Mouse (Mus musculus) megakaryocyte-erythroid progenitor cell, adult 5-6 weeks (primary cell): Measurements from ENCODE around the gene Cox7a1. TPM values are rescaled to one million over a fixed set of nuclear protein-coding genes. Genes with fewer than 3 reads are reported as not detected.
"Not testable (repeated sequence)": the region's sequence is repeated elsewhere in the genome, so short reads cannot be mapped to it uniquely, and the experiment has no call there.

Experiments
- ATAC-seq: replicated peaks from 2 replicates; pipeline ENCODE4 v1.8.0; 2016; ENCODE audit warnings: mild to moderate bottlenecking, inconsistent platforms; ENCODE audit not compliant: severe bottlenecking, poor library complexity, low FRiP score, low TSS enrichment
- total RNA-seq, 2 experiments: library from RNA; stranded (forward) in 1 of 2; stranded (reverse) in 1 of 2; fragments of 200-1000, 215-1000 nt in 1 of 2; fragments of >200 nt in 1 of 2; fragmentation: Nextera tagmentation in 1 of 2; gene quantifications; 2 replicates each; pipeline ENCODE4 v1.2.3; 2014 to 2017

Gene Cox7a1
- total RNA-seq (2014; fragmentation: Nextera tagmentation) = 6.0 TPM in 1 of 2 replicates, not detected in the other
- not detected in 2 replicates for total RNA-seq (2017)

DNA sequence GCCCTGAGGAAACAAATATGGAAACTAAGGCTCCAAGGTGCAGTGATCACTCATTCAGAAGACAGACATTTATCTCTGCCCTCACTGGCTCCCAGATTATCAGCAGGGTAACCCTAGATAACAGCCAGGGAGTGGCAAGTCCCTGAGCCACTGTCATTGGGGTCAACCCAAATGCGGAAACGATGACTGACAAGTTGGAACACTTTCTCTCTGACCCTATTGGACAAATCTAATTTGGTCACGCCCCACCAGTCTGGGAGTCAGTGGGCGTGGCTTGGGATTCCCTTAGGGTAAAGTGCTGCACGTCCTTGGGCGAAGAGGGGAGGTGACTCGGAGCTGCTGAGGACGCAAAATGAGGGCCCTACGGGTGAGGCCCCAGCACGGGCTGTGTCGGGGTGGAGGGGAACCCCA is at the start of gene Cox7a1:
TSS of gene Cox7a1 (plus strand) at position 266 of the 411 bp plus-strand sequence.
- peak; percentile 93 for ATAC-seq

GRCm38 (mm10) chr7:30136826-30137225 is 47.1 kb upstream of the Cox7a1 start:
- ATAC-seq = no peak

DNA sequence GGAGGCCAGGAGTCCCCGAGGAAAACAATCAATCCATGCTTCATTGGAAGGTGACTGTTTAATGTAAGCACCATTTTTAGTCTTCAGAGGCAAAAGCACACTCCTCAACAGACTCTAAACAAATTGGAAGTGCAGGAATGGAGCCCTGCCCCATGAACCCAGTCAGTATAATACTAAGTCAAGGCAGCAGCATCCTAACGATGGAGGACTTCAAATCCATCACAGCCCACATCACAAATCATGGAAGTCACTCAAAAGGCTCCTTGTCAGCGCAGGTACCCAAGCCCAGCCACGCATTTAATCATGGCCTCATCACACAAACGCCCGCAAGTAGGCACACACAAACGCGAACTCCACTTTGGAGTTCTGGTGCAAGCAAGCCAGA is 40.8 kb upstream of the Cox7a1 start:
- no peak for ATAC-seq

DNA sequence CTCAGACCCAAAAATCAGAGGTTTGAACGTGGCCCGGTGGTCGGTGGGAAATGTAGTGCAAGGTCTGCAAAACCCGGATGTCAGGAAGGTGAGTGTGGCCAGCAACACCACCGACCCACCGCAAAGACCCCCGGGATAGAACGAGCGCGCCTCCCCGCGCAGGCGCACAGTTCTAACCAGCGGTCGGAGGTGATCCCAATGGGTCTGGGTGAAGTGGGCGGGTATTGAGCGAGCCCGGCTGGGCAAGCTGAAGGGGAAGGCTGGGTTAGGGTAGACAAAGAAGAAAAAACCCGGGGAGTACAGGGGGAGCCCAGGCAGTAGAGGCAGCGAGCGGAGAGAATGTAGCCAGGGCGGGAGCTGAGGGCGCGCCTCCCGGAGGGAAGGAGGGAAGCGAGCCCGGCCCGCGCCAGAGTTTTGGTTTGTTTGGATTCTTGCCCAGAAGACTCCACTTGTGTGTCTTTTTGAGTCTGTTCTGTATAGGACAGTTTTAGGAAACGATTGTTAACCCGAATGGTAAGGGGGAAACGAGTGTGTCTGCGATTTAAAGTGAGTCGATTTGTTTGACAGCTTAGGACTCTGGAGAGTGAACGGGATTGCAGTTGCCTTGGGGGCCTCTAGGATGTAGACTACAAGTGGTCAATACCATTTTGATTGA is 40.3 kb upstream of the Cox7a1 start:
- ATAC-seq = peak; percentile 51

DNA sequence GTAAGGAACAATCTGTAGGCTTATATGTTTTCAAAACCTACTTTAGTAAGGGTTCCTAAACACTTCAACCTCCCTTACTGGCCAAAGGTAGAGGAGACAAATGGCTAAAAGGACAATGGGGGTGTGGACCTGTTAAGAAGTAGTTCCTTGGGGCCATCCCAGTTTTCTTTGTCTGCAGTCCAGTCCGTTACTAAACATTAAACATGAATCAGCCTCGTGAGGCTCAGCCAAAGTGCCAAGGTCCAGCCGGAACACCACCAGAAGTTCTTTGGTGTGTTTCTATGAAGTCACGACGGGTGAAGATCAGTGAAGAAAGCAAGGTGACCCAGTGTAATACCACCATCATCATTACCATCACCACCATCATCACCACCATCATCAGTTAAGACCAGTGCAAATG is 36.9 kb upstream of the Cox7a1 start:
- ATAC-seq = no peak

DNA sequence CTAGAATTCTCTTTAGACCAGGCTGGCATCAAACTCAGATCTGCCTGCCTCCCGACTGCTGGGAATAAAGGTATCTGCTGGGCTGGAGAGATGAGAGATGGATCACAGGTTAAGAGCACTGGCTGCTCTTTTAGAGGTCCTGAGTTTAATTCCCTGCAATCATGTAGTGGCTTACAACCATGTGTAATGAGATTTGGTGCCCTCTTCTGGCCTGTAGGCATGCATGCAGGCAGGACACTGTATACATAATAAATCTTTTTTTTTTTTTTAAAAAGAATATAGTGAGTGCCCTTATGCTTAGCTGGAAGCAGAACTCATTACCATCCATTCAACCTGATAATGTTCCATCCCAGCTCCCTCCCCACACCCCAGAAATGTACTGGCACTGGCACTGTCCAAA is 29.9 kb upstream of the Cox7a1 start:
- no peak for ATAC-seq

DNA sequence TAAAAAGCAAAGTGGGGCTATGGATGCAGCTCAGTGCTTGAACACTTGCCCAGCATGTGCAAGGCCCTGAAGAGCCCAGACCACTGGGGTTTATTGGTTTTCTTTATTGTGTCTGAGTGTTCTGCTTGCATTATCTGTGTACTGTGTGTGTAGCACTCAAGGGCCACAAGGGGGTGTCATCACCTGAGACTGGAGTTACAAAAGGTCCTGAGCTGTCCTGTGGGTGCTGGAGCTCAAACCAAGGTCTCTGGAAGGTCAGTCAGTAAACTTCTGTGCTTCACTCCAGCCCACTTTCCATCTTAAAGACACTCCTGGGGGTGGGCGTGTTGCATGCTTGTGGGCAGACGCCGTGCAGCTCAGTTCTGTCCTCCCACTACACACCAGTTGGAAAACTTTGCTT is 28.4 kb upstream of the Cox7a1 start:
- ATAC-seq = no peak

DNA sequence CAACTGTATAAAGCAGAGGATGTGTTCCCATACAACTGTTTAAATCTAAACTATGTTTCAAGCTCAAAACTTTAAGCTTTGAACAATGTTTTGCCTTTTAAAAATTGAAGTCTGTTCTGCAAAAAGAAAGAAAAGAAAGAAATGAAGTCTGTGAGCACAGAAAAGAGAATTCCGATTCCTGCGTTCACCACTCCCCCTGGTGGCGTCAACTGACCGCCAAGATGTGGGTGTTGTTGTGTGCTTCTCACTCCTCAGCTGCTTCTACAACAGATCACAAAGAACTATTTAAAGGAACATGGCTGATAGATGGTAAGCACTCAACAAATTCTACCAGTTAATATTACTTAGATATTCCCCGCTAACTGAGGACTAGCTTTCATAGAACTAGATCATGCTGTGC is 20.8 kb upstream of the Cox7a1 start:
- ATAC-seq = no peak

DNA sequence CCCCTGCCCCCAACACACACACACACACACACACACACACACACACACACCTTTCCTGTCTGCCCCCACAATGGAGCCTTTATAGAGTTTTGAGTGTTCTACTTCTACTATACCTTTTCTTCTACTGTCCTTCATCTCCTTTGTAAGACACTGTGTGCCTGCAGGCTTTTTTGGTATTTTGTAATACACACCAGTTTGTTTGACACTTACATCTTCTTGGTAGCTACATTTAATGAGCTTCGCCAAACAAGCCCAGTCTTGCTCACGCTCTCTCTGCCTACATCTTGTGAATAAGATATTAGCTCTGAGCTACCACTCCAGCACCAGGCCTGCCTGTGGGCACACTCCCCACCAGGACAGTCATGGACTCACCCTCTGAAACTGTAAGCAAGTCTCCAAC is 19.2 kb upstream of the Cox7a1 start:
- no peak for ATAC-seq

DNA sequence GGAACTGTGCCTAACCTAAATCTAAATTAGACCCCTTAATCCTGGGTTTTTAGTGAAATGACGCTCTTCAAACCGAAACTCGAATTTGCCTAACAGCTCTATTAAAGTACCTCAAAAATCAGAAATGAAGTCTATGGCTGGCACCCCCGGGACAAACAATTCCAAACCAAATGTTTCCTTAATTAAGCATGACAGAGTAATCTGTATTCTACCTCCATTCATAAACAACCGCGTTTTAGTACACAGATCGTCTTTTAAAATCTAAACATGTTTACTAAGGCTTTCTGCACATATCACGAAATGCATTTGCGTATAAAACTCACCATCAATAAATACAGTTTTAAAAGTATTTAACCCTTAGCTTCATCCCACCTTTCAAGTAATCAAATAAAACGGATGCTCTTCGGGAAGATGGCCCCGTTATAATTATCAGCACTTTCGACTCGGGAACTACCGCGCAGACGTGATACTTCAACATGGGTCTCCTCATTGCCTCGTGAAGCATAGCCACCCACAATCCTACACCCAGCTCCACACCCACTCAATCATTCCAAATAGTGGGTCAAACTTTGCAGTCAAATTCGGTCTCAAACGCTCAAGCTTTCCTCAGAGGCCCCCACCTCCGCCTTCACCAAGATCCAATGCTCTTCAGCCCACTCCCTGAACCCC is 14.9 kb upstream of the Cox7a1 start:
- ATAC-seq = peak; percentile 35

- peak; percentile 97 for ATAC-seq
These were observed 14.2 kb upstream of the Cox7a1 start, which contains the start of gene Zfp146 for GRCm38 (mm10) chr7:30169583-30170282. Gene Zfp146 (minus strand): TSS chr7:30169750.

- peak; percentile 23 for ATAC-seq
These were observed 13.5 kb upstream of the Cox7a1 start for GRCm38 (mm10) chr7:30170283-30170951.

GRCm38 (mm10) chr7:30176474-30176873 is 7.5 kb upstream of the Cox7a1 start:
- ATAC-seq = no peak

- no peak for ATAC-seq
These were observed 5.7 kb upstream of the Cox7a1 start for GRCm38 (mm10) chr7:30178256-30178655.

DNA sequence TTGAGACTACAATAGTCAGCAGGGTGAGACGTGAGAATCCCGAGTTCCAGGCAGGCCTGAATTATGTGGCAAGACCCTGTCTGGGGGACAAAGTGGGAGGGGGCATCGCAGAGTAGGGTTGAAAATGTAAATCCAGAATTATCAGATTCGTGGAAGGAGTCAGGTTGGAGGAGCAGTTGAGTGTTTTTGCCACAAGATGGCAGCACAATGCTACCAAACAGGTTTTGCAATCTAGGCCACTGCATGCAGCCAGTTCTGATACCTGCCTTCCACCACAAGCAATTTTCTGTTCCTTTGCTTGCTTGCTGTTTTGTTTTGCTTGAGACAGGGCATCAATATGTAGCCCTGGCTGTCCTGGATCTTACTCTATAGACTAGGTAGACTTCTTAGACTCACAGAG is 2.6 kb upstream of the Cox7a1 start:
- ATAC-seq = peak; percentile 52

DNA sequence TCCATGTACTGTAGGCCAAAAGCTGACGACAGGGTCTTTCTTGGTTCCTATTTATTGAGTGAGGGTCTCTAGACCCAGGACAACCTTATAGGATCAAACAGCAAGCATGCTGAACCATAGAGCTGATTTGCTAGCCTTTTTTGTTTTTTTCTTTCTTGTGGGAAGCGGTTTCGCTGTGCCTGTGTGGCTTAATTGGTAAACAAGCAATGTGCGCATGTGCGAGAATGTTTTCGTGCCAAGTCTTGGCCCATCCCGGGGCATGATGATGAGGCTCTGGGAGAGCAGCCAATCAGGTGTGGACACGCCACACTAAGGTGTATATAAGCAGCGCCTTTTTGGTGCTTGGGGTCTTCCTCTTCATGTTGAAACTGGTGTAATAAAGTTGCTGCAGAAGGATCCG is 2.0 kb upstream of the Cox7a1 start:
- not testable (repeated sequence) for ATAC-seq

- ATAC-seq = not testable (repeated sequence)
These were observed 755 bp upstream of the Cox7a1 start for GRCm38 (mm10) chr7:30183189-30183588.

DNA sequence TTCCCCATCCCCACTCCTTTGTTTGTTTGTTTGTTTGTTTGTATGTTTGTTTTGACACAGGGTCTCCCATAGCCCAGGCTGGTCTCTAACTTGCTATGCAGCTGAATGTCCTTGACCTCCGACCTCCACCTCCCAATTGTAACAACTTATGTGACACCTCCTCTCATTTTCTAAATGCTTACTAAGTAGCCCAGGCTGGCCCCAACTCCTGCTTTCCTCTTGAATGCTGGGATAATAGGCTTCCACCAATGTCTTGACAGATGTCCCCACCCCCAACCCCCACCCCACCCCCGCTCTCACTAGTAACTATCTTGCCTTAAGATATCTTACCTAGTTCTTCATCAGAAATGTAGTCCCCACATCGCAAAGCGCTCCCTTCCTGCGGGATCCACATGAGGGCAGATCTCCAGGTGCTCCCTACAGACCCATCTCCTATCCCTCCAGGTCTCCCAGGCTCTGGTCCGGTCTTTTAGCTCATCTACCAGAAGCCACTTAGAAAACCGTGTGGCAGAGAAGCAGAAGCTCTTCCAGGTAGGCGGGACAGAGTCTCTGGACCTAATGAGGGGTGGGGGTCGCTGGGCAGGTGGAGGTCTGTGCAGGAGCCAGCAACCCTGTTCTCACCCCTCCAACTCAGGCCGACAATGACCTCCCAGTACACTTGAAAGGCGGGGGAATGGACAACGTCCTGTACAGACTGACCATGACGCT is 851 bp downstream of the Cox7a1 start:
- no peak for ATAC-seq

- ATAC-seq = no peak
These were observed 4.6 kb downstream of the Cox7a1 start for GRCm38 (mm10) chr7:30188344-30189115.
